Mouse (Mus musculus) heart, postnatal 0 days (tissue): ENCODE results near the gene Stx5a. TPM values are rescaled to one million over a fixed set of nuclear protein-coding genes. Genes with fewer than 3 reads are reported as not detected.

Source experiments
- ATAC-seq: fragments of 200-750 bp; cut with Nextera tagmentation; 2 replicates; pipeline ENCODE4 v1.8.0; 2017; ENCODE audit warnings: low read depth, moderate number of reproducible peaks, moderate library complexity; ENCODE audit not compliant: insufficient read depth
- DNase-seq: peaks from one replicate; pipeline ENCODE4 v3.0.0-alpha.2; 2016; ENCODE audit warnings: low spot score
- H3K27ac ChIP-seq: fragments of 300-500 bp; sonication (generic); 2 replicates; pipeline ENCODE4 v1.5.1; 2014; ENCODE audit warnings: low read depth, mild to moderate bottlenecking
- H3K27me3 ChIP-seq: fragments of 300-500 bp; sonication (generic); 2 replicates; pipeline ENCODE4 v1.6.1; 2014; ENCODE audit warnings: low read length, mixed read lengths; ENCODE audit not compliant: control insufficient read depth, insufficient read depth
- H3K36me3 ChIP-seq: fragments of 300-500 bp; sonication (generic); replicated peaks from 2 replicates; pipeline ENCODE4 v1.6.1; 2014; ENCODE audit warnings: low read length, mixed read lengths; ENCODE audit not compliant: control insufficient read depth, insufficient read depth
- H3K4me1 ChIP-seq: fragments of 300-500 bp; sonication (generic); 2 replicates; pipeline ENCODE4 v1.6.1; 2014; ENCODE audit warnings: antibody characterized with exemption; ENCODE audit not compliant: control insufficient read depth, insufficient read depth
- H3K4me2 ChIP-seq: fragments of 300-500 bp; sonication (generic); 2 replicates; pipeline ENCODE4 v1.6.1; 2014; ENCODE audit warnings: low read depth, mild to moderate bottlenecking, low read length, moderate library complexity
- H3K4me3 ChIP-seq: fragments of 300-500 bp; sonication (generic); 2 replicates; pipeline ENCODE4 v1.5.1; 2014; ENCODE audit warnings: low read depth, low read length
- H3K9ac ChIP-seq: fragments of 300-500 bp; sonication (generic); replicated peaks from 2 replicates; pipeline ENCODE4 v1.6.1; 2014; ENCODE audit warnings: low read depth, low read length, mixed read lengths
- H3K9me3 ChIP-seq: fragments of 300-500 bp; sonication (generic); replicated peaks from 2 replicates; pipeline ENCODE4 v1.6.1; 2016; ENCODE audit warnings: low read length; ENCODE audit not compliant: control insufficient read depth
- CTCF ChIP-seq: IDR thresholded peaks from 2 replicates; pipeline ENCODE4 v1.5.1; 2016; ENCODE audit warnings: antibody characterized with exemption, control low read depth, low read depth
- EP300 ChIP-seq: IDR thresholded peaks from 2 replicates; pipeline ENCODE4 v1.6.1; 2016; ENCODE audit warnings: antibody characterized with exemption, low read depth
- whole genome bisulfite sequencing: fragments of 180-500 bp; shearing (Covaris S2); extraction: QIAGEN DNeasy Blood & Tissue Kit; methylation state at CpG from one replicate; pipeline ENCODE4 v1.1.7; 2014; 5-methylcytosine and 5-hydroxymethylcytosine counted together
- polyA plus RNA-seq: library from polyadenylated mRNA; unstranded; fragments of >200 nt; fragmentation: Nextera tagmentation; extraction: Ambion mirVana; gene quantifications from 2 replicates; pipeline ENCODE4 v1.2.1, GENCODE M21; 2015
- total RNA-seq: library from RNA; depleted of rRNA; stranded (reverse); fragments of >200 nt; gene quantifications from 2 replicates; pipeline ENCODE4 v1.2.3, GENCODE M21; 2014; ENCODE audit warnings: low replicate concordance

Gene Stx5a
- total and polyA plus RNA-seq, 2 experiments from 2014 or later = 57.0 to 105 TPM

DNA sequence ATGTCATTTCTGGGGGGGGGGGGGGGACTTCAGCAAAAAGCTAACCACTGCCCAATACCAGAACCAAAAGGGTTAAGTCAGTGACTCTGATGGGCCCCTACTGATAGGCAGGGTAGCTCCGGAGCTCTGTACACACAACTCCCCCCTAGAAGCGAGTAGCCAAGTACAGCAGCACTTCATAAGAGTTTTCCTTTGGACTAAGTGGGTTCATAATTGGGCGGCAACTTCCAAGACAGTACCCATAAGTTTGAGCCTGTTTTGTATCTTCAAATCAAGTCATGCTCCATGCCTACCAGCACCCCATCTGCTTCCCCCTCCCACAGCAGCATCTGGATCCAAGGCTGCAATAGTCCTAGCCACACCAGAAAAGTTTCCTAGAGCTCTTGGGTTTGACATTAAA lies 14.4 kb downstream of the Stx5a start:
- WGBS = 57% methylated on average over 3 of the region's 3 CpGs
- H3K27me3 ChIP-seq = no peaks in the 10 kb centered on the region
- TF ChIP-seq CTCF (no peak), EP300 (no peak)
- H3K4me3 ChIP-seq = no peak overlapping the region
- H3K27ac ChIP-seq = peak overlapping the region; percentile 22; the same call in 1 of the 2 replicates
- H3K36me3 ChIP-seq = peaks cover 39% of the 10 kb centered on the region
- DNase-seq (no peak), ATAC-seq (no peak)
- no peaks in the 10 kb centered on the region for H3K9me3 ChIP-seq
- H3K4me1 ChIP-seq = peaks cover 22% of the 10 kb centered on the region; the same call in 1 of the 2 replicates
- no peak overlapping the region for H3K9ac ChIP-seq
- peak overlapping the region; percentile 65; the same call in 1 of the 2 replicates for H3K4me2 ChIP-seq

GRCm38 (mm10) chr19:8756635-8757387 lies 15.6 kb downstream of the Stx5a start, which contains the start of gene Nxf1:
Nxf1 (plus strand) TSS chr19:8757073.
- Histone ChIP-seq H3K27me3 (no peaks in the 10 kb centered on the region), H3K4me1 (peaks cover 22% of the 10 kb centered on the region; the same call in 1 of the 2 replicates), H3K4me3 (peak within 1 kb of the TSS; percentile 83), H3K27ac (peak within 1 kb of the TSS; percentile 86), H3K4me2 (peak within 1 kb of the TSS; percentile 72), H3K36me3 (peaks cover 29% of the 10 kb centered on the region), H3K9ac (peak within 1 kb of the TSS; percentile 84), H3K9me3 (no peaks in the 10 kb centered on the region)
- peak; percentile 91 for DNase-seq
- WGBS = under 1% methylated on average over 75 of the region's 75 CpGs
- peak; percentile 96 for ATAC-seq
- TF ChIP-seq EP300 (0 out of 2 replicates have a peak, but pooled peaks have one; percentile 22), CTCF (no peak)

DNA sequence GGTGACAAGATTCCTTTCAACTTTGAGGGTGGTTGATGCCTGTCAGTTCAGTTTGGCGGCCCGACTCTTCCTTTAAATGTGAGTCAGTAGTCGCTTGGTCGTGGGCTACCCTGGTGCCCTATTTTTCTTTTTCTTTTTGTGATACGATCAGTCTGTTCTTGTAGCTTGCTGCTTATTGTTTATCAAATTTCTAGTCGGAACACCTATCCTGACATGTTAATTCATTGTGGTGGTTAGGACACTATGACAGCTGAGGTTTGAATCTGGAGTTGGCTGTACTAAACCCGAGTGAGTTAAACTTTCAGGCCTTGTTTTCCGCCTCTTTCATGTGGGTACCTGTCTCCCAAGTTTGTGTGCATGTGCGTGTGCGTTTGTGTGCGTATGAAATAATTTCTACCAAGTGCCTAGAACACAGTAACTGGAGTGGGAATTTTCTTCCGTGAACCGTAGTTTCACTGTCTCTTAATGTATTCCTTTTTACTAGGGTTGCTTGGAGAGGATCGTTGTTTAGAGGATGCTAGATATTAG lies 16.3 kb downstream of the Stx5a start:
- H3K4me2 ChIP-seq = peak overlapping the region; percentile 72
- no peaks in the 10 kb centered on the region for H3K9me3 ChIP-seq
- H3K27me3 ChIP-seq = no peaks in the 10 kb centered on the region
- ATAC-seq (no peak), DNase-seq (no peak)
- peak overlapping the region; percentile 84 for H3K9ac ChIP-seq
- WGBS = 3% methylated on average over 14 of the region's 14 CpGs
- TF ChIP-seq CTCF (no peak), EP300 (no peak)
- H3K36me3 ChIP-seq = peaks cover 28% of the 10 kb centered on the region
- H3K4me1 ChIP-seq = peaks cover 22% of the 10 kb centered on the region; the same call in 1 of the 2 replicates
- H3K4me3 ChIP-seq = peak overlapping the region; percentile 83
- H3K27ac ChIP-seq = peak overlapping the region; percentile 86

GRCm38 (mm10) chr19:8758899-8759298 lies 17.7 kb downstream of the Stx5a start:
- Histone ChIP-seq H3K9me3 (no peaks in the 10 kb centered on the region), H3K4me2 (no peak overlapping the region), H3K4me3 (no peak overlapping the region), H3K27ac (no peak overlapping the region), H3K9ac (no peak overlapping the region), H3K36me3 (peaks cover 32% of the 10 kb centered on the region), H3K27me3 (no peaks in the 10 kb centered on the region), H3K4me1 (peaks cover 22% of the 10 kb centered on the region; the same call in 1 of the 2 replicates)
- no peak for ATAC-seq
- DNase-seq = no peak
- TF ChIP-seq CTCF (no peak), EP300 (no peak)
- WGBS = 68% methylated on average over 2 of the region's 2 CpGs

DNA sequence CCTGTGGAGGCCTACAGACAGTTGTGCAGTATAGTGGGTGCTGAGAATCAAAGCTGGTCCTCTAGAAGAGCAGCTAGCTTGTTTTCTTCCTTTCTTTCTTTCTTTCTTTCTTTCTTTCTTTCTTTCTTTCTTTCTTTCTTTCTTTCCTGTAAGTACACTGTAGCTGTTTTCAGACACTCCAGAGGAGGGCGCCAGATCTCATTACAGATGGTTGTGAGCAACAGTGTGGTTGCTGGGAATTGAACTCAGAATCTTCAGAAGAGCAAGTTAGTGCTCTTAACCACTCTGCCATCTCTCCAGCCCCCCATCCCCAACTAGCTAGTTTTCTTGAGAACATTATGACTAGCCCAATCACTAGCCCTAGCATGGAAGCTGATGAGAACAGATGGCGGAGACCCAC lies 19.5 kb downstream of the Stx5a start:
- Histone ChIP-seq H3K27ac (no peak overlapping the region), H3K9ac (no peak overlapping the region), H3K4me3 (no peak overlapping the region), H3K27me3 (no peaks in the 10 kb centered on the region), H3K36me3 (peaks cover 39% of the 10 kb centered on the region), H3K4me1 (peaks cover 21% of the 10 kb centered on the region; the same call in 1 of the 2 replicates), H3K4me2 (no peak overlapping the region), H3K9me3 (no peaks in the 10 kb centered on the region; the same call in 1 of the 2 replicates)
- TF ChIP-seq CTCF = peak; percentile 18; the same call in 1 of the 2 replicates
- TF ChIP-seq EP300 = no peak
- ATAC-seq = no peak
- WGBS = 91% methylated on average over 2 of the region's 2 CpGs
- DNase-seq = no peak
